Mouse (Mus musculus) forebrain, embryonic 11.5 days (tissue): ENCODE data around the gene Cenpt. TPM values are rescaled to one million over a fixed set of nuclear protein-coding genes. Genes with fewer than 3 reads are reported as not detected.

Source experiments
- ATAC-seq: fragments of 200-750 bp; cut with Nextera tagmentation; replicated peaks from 2 replicates; pipeline ENCODE4 v1.8.0; 2017; ENCODE audit warnings: moderate TSS enrichment; ENCODE audit not compliant: low FRiP score
- DNase-seq: peaks from one replicate; pipeline ENCODE4 v3.0.0-alpha.2; 2017; ENCODE audit warnings: low spot score
- H3K27ac ChIP-seq: fragments of 300-500 bp; sonication (generic); 2 replicates; pipeline ENCODE4 v1.5.1; 2014; ENCODE audit warnings: low read depth, low read length
- H3K27me3 ChIP-seq: fragments of 300-500 bp; sonication (generic); 2 replicates; pipeline ENCODE4 v1.6.1; 2014; ENCODE audit warnings: mild to moderate bottlenecking, low read length, mixed read lengths; ENCODE audit not compliant: control insufficient read depth, insufficient read depth
- H3K36me3 ChIP-seq: fragments of 300-500 bp; sonication (generic); 2 replicates; pipeline ENCODE4 v1.6.1; 2014; ENCODE audit warnings: mild to moderate bottlenecking, low read length, moderate library complexity, mixed read lengths; ENCODE audit not compliant: control insufficient read depth, insufficient read depth
- H3K4me1 ChIP-seq: fragments of 300-500 bp; sonication (generic); replicated peaks from 2 replicates; pipeline ENCODE4 v1.6.1; 2014; ENCODE audit warnings: low read length, mixed read lengths; ENCODE audit not compliant: control insufficient read depth, insufficient read depth
- H3K4me2 ChIP-seq: fragments of 300-500 bp; sonication (generic); 2 replicates; pipeline ENCODE4 v1.6.1; 2014; ENCODE audit warnings: low read depth, mild to moderate bottlenecking, low read length, moderate library complexity, mixed read lengths; ENCODE audit not compliant: severe bottlenecking
- H3K4me3 ChIP-seq: fragments of 300-500 bp; sonication (generic); 2 replicates; pipeline ENCODE4 v1.5.1; 2014; ENCODE audit warnings: low read depth, low read length
- H3K9ac ChIP-seq: fragments of 300-500 bp; sonication (generic); 2 replicates; pipeline ENCODE4 v1.6.1; 2014; ENCODE audit warnings: low read length
- H3K9me3 ChIP-seq: fragments of 300-500 bp; sonication (generic); 2 replicates; pipeline ENCODE4 v1.6.1; 2016; ENCODE audit warnings: low read length, mixed read lengths; ENCODE audit not compliant: control insufficient read depth
- WGBS: fragments of 180-500 bp; shearing (Covaris S2); extraction: QIAGEN DNeasy Blood & Tissue Kit; methylation state at CpG from one replicate; pipeline ENCODE4 v1.1.7; 2014; 5-methylcytosine and 5-hydroxymethylcytosine counted together
- polyA plus RNA-seq: library from polyadenylated mRNA; unstranded; fragments of >200 nt; fragmentation: Nextera tagmentation; extraction: Ambion mirVana; gene quantifications from 2 replicates; pipeline ENCODE4 v1.2.1, GENCODE M21; 2014

Gene Cenpt
- polyA plus RNA-seq, result 59.7 and 62.0 TPM in 2 replicates

GRCm38 (mm10) chr8:105853178-105853577 lies at the start of gene Cenpt:
Gene Cenpt, minus strand, starts transcription at chr8:105853278.
- Histone ChIP-seq H3K9me3 (no peaks in the 10 kb centered on the region), H3K4me1 (peaks cover 14% of the 10 kb centered on the region; the same call in 1 of the 2 replicates), H3K27ac (no peak within 1 kb of the TSS), H3K4me2 (no peak within 1 kb of the TSS), H3K36me3 (peaks cover 8% of the 10 kb centered on the region), H3K27me3 (no peaks in the 10 kb centered on the region), H3K9ac (no peak within 1 kb of the TSS), H3K4me3 (no peak within 1 kb of the TSS)
- ATAC-seq (no peak), DNase-seq (no peak)
- WGBS, result 89% methylated on average over 3 of the region's 3 CpGs

GRCm38 (mm10) chr8:105900941-105901616 lies 48.0 kb upstream of the Cenpt start:
- no peak for DNase-seq
- Histone ChIP-seq H3K4me2 (peak overlapping the region; percentile 86), H3K27me3 (no peaks in the 10 kb centered on the region), H3K36me3 (no peaks in the 10 kb centered on the region), H3K9ac (peak overlapping the region; percentile 98), H3K27ac (0 out of 2 replicates have a peak overlapping the region, but pooled peaks have one; percentile 57), H3K9me3 (no peaks in the 10 kb centered on the region), H3K4me3 (peak overlapping the region; percentile 90), H3K4me1 (peaks cover 2% of the 10 kb centered on the region; the same call in 1 of the 2 replicates)
- no peak for ATAC-seq
- WGBS, result 39% methylated on average over 16 of the region's 16 CpGs

GRCm38 (mm10) chr8:105900180-105900940 lies 47.3 kb upstream of the Cenpt start, which contains the start of gene Pskh1:
Gene Pskh1, plus strand, starts transcription at chr8:105900441.
- under 1% methylated on average over 68 of the region's 68 CpGs for WGBS
- ATAC-seq (peak; percentile 94), DNase-seq (peak; percentile 96)
- Histone ChIP-seq H3K9ac (peak within 1 kb of the TSS; percentile 98), H3K4me2 (peak within 1 kb of the TSS; percentile 86), H3K27me3 (no peaks in the 10 kb centered on the region), H3K27ac (peak within 1 kb of the TSS; percentile 57), H3K4me1 (peaks cover 2% of the 10 kb centered on the region; the same call in 1 of the 2 replicates), H3K4me3 (peak within 1 kb of the TSS; percentile 90), H3K9me3 (no peaks in the 10 kb centered on the region), H3K36me3 (no peaks in the 10 kb centered on the region)

- DNase-seq (no peak), ATAC-seq (no peak)
- Histone ChIP-seq H3K4me2 (no peak overlapping the region), H3K27ac (no peak overlapping the region), H3K36me3 (no peaks in the 10 kb centered on the region), H3K9me3 (no peaks in the 10 kb centered on the region), H3K9ac (no peak overlapping the region), H3K4me3 (no peak overlapping the region), H3K27me3 (no peaks in the 10 kb centered on the region), H3K4me1 (peaks cover 7% of the 10 kb centered on the region; the same call in 1 of the 2 replicates)
- WGBS, result 78% methylated on average over 9 of the region's 9 CpGs
Observed at GRCm38 (mm10) chr8:105897801-105898480, 44.9 kb upstream of the Cenpt start.

GRCm38 (mm10) chr8:105893339-105893738 lies 40.3 kb upstream of the Cenpt start, which contains the start of gene Nrn1l:
Gene Nrn1l, plus strand, starts transcription at chr8:105893567.
- no peaks in the 10 kb centered on the region for H3K9me3 ChIP-seq
- H3K9ac ChIP-seq, result no peak within 1 kb of the TSS
- no peaks in the 10 kb centered on the region for H3K27me3 ChIP-seq
- peak; percentile 83 for DNase-seq
- H3K36me3 ChIP-seq, result peaks cover 12% of the 10 kb centered on the region
- H3K4me1 ChIP-seq, result peaks cover 5% of the 10 kb centered on the region; the same call in 1 of the 2 replicates
- H3K4me2 ChIP-seq, result no peak within 1 kb of the TSS
- no peak within 1 kb of the TSS for H3K4me3 ChIP-seq
- WGBS, result 5% methylated on average over 11 of the region's 11 CpGs
- no peak within 1 kb of the TSS for H3K27ac ChIP-seq
- peak; percentile 92 for ATAC-seq

- 92% methylated on average over 6 of the region's 6 CpGs for WGBS
- peaks cover 5% of the 10 kb centered on the region; the same call in 1 of the 2 replicates for H3K4me1 ChIP-seq
- no peak overlapping the region for H3K27ac ChIP-seq
- no peak overlapping the region for H3K4me3 ChIP-seq
- no peak for DNase-seq
- H3K9me3 ChIP-seq, result no peaks in the 10 kb centered on the region
- no peak overlapping the region for H3K4me2 ChIP-seq
- H3K9ac ChIP-seq, result no peak overlapping the region
- H3K36me3 ChIP-seq, result peaks cover 16% of the 10 kb centered on the region
- ATAC-seq, result 0 out of 2 replicates have a peak, but pooled peaks have one; percentile 6
- H3K27me3 ChIP-seq, result no peaks in the 10 kb centered on the region
Observed at GRCm38 (mm10) chr8:105892432-105892831, 39.4 kb upstream of the Cenpt start.

GRCm38 (mm10) chr8:105890870-105891269 lies 37.8 kb upstream of the Cenpt start:
- H3K4me1 ChIP-seq, result peaks cover 5% of the 10 kb centered on the region; the same call in 1 of the 2 replicates
- no peak overlapping the region for H3K27ac ChIP-seq
- DNase-seq (no peak), ATAC-seq (no peak)
- H3K36me3 ChIP-seq, result peaks cover 23% of the 10 kb centered on the region
- 91% methylated on average over 6 of the region's 6 CpGs for WGBS
- H3K4me3 ChIP-seq, result no peak overlapping the region
- H3K4me2 ChIP-seq, result no peak overlapping the region
- no peaks in the 10 kb centered on the region for H3K27me3 ChIP-seq
- no peak overlapping the region for H3K9ac ChIP-seq
- no peaks in the 10 kb centered on the region for H3K9me3 ChIP-seq

- H3K27me3 ChIP-seq, result no peaks in the 10 kb centered on the region
- no peak for ATAC-seq
- no peak for DNase-seq
- no peak overlapping the region for H3K4me3 ChIP-seq
- H3K27ac ChIP-seq, result no peak overlapping the region
- H3K4me2 ChIP-seq, result no peak overlapping the region
- 93% methylated on average over 12 of the region's 12 CpGs for WGBS
- peaks cover 5% of the 10 kb centered on the region; the same call in 1 of the 2 replicates for H3K4me1 ChIP-seq
- no peaks in the 10 kb centered on the region for H3K9me3 ChIP-seq
- H3K36me3 ChIP-seq, result peaks cover 29% of the 10 kb centered on the region
- H3K9ac ChIP-seq, result no peak overlapping the region
Observed at GRCm38 (mm10) chr8:105889756-105890465, 36.8 kb upstream of the Cenpt start.
